Mouse (Mus musculus): ENCODE measurements around the gene Chil3. TPM values are rescaled to one million over a fixed set of nuclear protein-coding genes. Genes with fewer than 3 reads are reported as not detected.
"Not testable (repeated sequence)": the region's sequence is repeated elsewhere in the genome, so short reads cannot be mapped to it uniquely, and the experiment has no call there.

The Chil3 gene
- polyA plus RNA-seq, 1 experiment: not detected

DNA sequence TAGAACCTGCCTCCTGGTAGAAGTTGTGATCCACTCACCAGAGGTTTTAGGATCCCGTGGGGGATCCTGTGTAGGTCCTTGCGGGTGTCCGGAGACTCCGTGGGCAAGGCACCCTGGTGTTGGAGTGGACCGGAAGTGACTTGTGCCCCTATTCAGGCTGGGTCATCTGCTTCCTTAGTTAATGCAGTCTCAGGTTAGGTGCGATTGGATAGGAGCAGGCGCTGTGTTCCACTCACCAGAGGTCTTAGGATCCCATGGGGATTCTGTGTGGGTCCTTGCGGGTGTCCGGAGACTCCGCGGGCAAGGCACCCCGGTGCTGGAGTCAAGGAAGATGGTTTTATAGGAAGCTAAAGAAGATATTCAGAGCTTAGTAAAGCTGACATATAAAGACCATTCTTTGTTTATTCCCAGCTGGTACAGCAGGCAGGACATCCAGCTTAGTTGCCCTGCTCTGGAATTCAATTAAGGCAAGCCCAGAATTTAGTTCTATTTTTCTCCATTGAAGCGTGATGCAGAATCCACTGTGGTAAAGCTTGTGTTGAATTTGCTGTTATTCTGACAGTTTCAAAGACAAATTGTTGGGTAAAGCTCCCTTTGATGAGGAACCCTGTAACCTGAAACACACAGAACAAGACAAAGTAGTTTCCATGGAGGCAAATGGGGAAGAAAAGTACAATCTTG is 10.3 kb upstream of the Chil3 start:
- no peaks in the 10 kb centered on the region for H3K36me3 ChIP-seq (ENCODE audit: control insufficient read depth, insufficient read depth)
- no peaks in the 10 kb centered on the region for H3K79me2 ChIP-seq (ENCODE audit: control insufficient read depth, insufficient read depth)
- H3K27me3 ChIP-seq (ENCODE audit: control insufficient read depth, insufficient read depth, insufficient read length): no peaks in the 10 kb centered on the region
- no peak overlapping the region for H3ac ChIP-seq (ENCODE audit: control insufficient read depth, insufficient read length)
- no peak overlapping the region for H3K4me3 ChIP-seq
- H3K4me2 ChIP-seq (ENCODE audit: low read depth): no peak overlapping the region
- no peak for TF ChIP-seq TCF12 (IDR thresholded peaks at IDR 0.05; ENCODE audit: insufficient read depth, poor library complexity, severe bottlenecking)
- TF ChIP-seq E2F4 (IDR thresholded peaks at IDR 0.05; ENCODE audit: insufficient read depth): no peak
- no peak for TF ChIP-seq POLR2A (IDR thresholded peaks at IDR 0.05; ENCODE audit: insufficient read length, low read depth)
- no peak for TF ChIP-seq POLR2AphosphoS2 (IDR thresholded peaks at IDR 0.05; ENCODE audit: insufficient read length, low read depth)
- TF ChIP-seq MAX (IDR thresholded peaks at IDR 0.05; ENCODE audit: low read depth): no peak
- TF ChIP-seq MYOD1 (IDR thresholded peaks at IDR 0.05; ENCODE audit: control insufficient read depth in 1 of 3, insufficient read length in 2 of 3, low read depth in 2 of 3): no peak
- no peak for TF ChIP-seq SRF (IDR thresholded peaks at IDR 0.05; ENCODE audit: control insufficient read depth, insufficient read length, low read depth)
- TF ChIP-seq CEBPB (IDR thresholded peaks at IDR 0.05; ENCODE audit: insufficient read depth, poor library complexity, severe bottlenecking): no peak
- TF ChIP-seq MYOG (IDR thresholded peaks at IDR 0.05; ENCODE audit: control insufficient read depth in 1 of 3, insufficient read depth in 1 of 3, insufficient read length in 2 of 3, low read depth in 2 of 3): no peak
- TF ChIP-seq TCF3 (IDR thresholded peaks at IDR 0.05; ENCODE audit: insufficient read length, low read depth): no peak
- TF ChIP-seq REST (IDR thresholded peaks at IDR 0.05; ENCODE audit: insufficient read depth, insufficient read length): no peak
- TF ChIP-seq USF1 (IDR thresholded peaks at IDR 0.05; ENCODE audit: low read depth): no peak

DNA sequence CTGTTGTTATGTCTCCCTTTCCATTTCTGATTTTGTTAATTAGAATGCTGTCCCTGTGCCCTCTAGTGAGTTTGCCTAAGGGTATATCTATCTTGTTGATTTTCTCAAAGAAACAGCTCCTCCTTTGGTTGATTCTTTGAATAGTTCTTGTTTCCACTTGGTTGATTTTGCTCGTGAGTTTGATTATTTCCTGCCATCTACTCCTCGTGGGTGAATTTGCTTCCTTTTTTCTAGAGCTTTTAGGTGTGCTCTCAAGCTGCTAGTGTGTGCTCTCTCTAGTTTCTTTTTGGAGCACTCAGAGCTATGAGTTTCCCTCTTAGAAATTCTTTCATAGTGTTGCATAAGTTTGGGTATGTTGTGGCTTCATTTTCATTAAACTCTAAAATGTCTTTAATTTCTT is 7.6 kb upstream of the Chil3 start:
- H3ac ChIP-seq (ENCODE audit: control insufficient read depth, insufficient read length); H3K36me3 ChIP-seq (ENCODE audit: control insufficient read depth, insufficient read depth); H3K79me2 ChIP-seq (ENCODE audit: control insufficient read depth, insufficient read depth); H3K4me3 ChIP-seq; H3K27me3 ChIP-seq (ENCODE audit: control insufficient read depth, insufficient read depth, insufficient read length); H3K4me2 ChIP-seq (ENCODE audit: low read depth): not testable (repeated sequence)

DNA sequence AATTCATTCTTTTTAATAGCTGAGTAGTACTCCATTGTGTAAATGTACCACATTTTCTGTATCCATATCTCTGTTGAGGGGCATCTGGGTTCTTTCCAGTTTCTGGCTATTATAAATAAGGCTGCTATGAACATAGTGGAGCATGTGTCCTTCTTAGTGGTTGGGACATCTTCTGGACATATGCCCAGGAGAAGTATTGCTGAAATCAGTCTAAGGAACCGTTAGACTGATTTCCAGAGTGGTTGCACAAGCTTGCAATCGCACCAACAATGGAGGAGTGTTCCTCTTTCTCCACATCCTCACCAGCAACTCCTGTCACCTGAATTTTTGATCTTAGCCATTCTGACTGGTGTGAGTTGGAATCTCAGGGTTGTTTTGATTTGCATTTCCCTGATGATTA is 5.1 kb upstream of the Chil3 start:
- H3K79me2 ChIP-seq (ENCODE audit: control insufficient read depth, insufficient read depth); H3K27me3 ChIP-seq (ENCODE audit: control insufficient read depth, insufficient read depth, insufficient read length); H3K36me3 ChIP-seq (ENCODE audit: control insufficient read depth, insufficient read depth); H3ac ChIP-seq (ENCODE audit: control insufficient read depth, insufficient read length); H3K4me2 ChIP-seq (ENCODE audit: low read depth); H3K4me3 ChIP-seq: not testable (repeated sequence)

DNA sequence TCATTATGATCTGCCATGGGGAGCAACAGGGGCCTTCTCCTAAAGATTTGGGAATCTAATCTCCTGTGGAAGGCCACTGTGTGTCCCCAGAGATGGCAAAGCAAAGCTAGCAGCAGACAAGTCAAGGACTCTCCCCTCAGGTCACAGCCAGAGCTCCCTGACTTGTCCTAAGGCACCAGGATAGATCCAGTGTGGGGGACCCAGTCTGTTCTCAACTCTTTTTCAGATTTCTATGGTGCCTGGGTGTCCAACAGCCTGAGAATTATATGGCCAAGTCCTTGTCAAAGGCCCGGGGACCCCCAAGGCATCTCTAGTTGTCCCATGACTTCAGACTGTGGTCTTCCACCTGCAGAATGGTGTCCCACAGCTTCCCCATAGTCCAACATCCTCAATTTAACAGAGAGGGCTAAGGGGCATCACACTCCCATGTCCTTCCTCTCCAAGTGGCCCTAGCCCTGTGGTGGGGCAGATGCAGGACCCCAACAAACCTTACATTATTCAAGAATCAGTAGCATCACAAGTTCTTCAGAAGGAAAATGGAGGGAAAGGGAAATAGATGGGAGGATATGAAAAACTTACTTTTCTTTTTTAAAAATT is 3.9 kb upstream of the Chil3 start:
- H3K4me3 ChIP-seq: no peak overlapping the region
- TF ChIP-seq TCF3 (IDR thresholded peaks at IDR 0.05; ENCODE audit: insufficient read length, low read depth): no peak
- TF ChIP-seq MYOD1 (IDR thresholded peaks at IDR 0.05; ENCODE audit: control insufficient read depth in 1 of 3, insufficient read length in 2 of 3, low read depth in 2 of 3): no peak
- TF ChIP-seq SRF (IDR thresholded peaks at IDR 0.05; ENCODE audit: control insufficient read depth, insufficient read length, low read depth): no peak
- no peak for TF ChIP-seq MYOG (IDR thresholded peaks at IDR 0.05; ENCODE audit: control insufficient read depth in 1 of 3, insufficient read depth in 1 of 3, insufficient read length in 2 of 3, low read depth in 2 of 3)
- no peak overlapping the region for H3K4me2 ChIP-seq (ENCODE audit: low read depth)
- no peak overlapping the region for H3ac ChIP-seq (ENCODE audit: control insufficient read depth, insufficient read length)
- no peaks in the 10 kb centered on the region for H3K36me3 ChIP-seq (ENCODE audit: control insufficient read depth, insufficient read depth)
- no peaks in the 10 kb centered on the region for H3K27me3 ChIP-seq (ENCODE audit: control insufficient read depth, insufficient read depth, insufficient read length)
- no peaks in the 10 kb centered on the region for H3K79me2 ChIP-seq (ENCODE audit: control insufficient read depth, insufficient read depth)

DNA sequence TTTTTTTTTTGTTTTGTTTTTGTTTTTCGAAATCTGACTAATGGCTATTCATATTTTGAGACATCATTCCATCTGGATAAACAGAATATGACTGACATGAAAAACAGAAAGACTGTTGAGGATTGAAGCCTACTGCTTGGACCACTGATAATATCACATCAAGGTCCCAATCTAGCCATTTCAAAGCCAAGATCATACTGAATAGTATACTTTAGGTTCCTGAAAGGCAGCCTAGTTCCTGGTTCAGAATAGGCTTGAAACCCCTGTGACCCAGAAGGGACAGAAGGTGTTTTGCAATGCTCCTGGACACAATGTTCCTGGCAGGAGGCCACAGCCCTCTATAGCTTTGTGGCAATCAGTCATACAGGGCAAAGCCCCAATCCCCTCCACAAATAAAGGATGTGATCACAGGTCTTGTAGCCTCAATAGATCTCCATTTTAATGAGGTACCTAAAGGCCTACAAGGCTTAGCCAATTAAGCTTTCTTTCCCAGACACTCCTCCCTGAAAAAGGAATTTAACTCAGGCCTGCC is 3.2 kb upstream of the Chil3 start:
- H3K4me2 ChIP-seq (ENCODE audit: low read depth): no peak overlapping the region
- H3K36me3 ChIP-seq (ENCODE audit: control insufficient read depth, insufficient read depth): no peaks in the 10 kb centered on the region
- H3ac ChIP-seq (ENCODE audit: control insufficient read depth, insufficient read length): no peak overlapping the region
- H3K27me3 ChIP-seq (ENCODE audit: control insufficient read depth, insufficient read depth, insufficient read length): no peaks in the 10 kb centered on the region
- no peak overlapping the region for H3K4me3 ChIP-seq
- TF ChIP-seq POLR2A (IDR thresholded peaks at IDR 0.05; ENCODE audit: insufficient read length, low read depth) (no peak), TCF3 (IDR thresholded peaks at IDR 0.05; ENCODE audit: insufficient read length, low read depth) (no peak), E2F4 (IDR thresholded peaks at IDR 0.05; ENCODE audit: insufficient read depth) (no peak), MAX (IDR thresholded peaks at IDR 0.05; ENCODE audit: low read depth) (no peak), MYOG (IDR thresholded peaks at IDR 0.05; ENCODE audit: control insufficient read depth in 1 of 3, insufficient read depth in 1 of 3, insufficient read length in 2 of 3, low read depth in 2 of 3) (no peak)
- no peaks in the 10 kb centered on the region for H3K79me2 ChIP-seq (ENCODE audit: control insufficient read depth, insufficient read depth)

DNA sequence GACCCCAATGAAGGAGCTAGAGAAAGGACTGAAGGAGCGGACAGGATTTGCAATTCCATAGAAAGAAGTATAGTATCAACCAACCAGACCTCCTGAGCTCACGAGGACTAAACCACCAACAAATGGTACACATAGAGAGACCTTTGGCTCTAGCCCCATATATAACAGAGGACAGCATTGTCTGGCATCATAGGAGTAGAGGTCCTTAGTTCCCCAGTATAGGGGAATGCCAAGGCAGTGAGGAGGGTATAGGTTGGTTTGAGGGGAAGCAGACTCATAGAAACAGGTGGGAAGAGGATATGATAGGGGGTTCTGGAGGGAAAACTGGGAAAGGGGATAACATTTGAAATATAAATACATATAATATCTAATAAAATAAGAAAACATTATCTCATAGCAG is 13.0 kb downstream of the Chil3 start:
- Histone ChIP-seq H3ac (ENCODE audit: control insufficient read depth, insufficient read length) (no peak overlapping the region), H3K36me3 (ENCODE audit: control insufficient read depth, insufficient read depth) (no peaks in the 10 kb centered on the region), H3K4me2 (ENCODE audit: low read depth) (no peak overlapping the region), H3K79me2 (ENCODE audit: control insufficient read depth, insufficient read depth) (no peaks in the 10 kb centered on the region), H3K4me3 (no peak overlapping the region), H3K27me3 (ENCODE audit: control insufficient read depth, insufficient read depth, insufficient read length) (no peaks in the 10 kb centered on the region)
- TF ChIP-seq SRF (IDR thresholded peaks at IDR 0.05; ENCODE audit: control insufficient read depth, insufficient read length, low read depth): no peak
- TF ChIP-seq CEBPB (IDR thresholded peaks at IDR 0.05; ENCODE audit: insufficient read depth, poor library complexity, severe bottlenecking): no peak
- no peak for TF ChIP-seq TCF12 (IDR thresholded peaks at IDR 0.05; ENCODE audit: insufficient read depth, poor library complexity, severe bottlenecking)
- no peak for TF ChIP-seq MYOD1 (IDR thresholded peaks at IDR 0.05; ENCODE audit: control insufficient read depth in 1 of 3, insufficient read length in 2 of 3, low read depth in 2 of 3)
- TF ChIP-seq TCF3 (IDR thresholded peaks at IDR 0.05; ENCODE audit: insufficient read length, low read depth): no peak
- TF ChIP-seq REST (IDR thresholded peaks at IDR 0.05; ENCODE audit: insufficient read depth, insufficient read length): no peak
- TF ChIP-seq USF1 (IDR thresholded peaks at IDR 0.05; ENCODE audit: low read depth): no peak
- TF ChIP-seq MYOG (IDR thresholded peaks at IDR 0.05; ENCODE audit: control insufficient read depth in 1 of 3, insufficient read depth in 1 of 3, insufficient read length in 2 of 3, low read depth in 2 of 3): no peak
- no peak for TF ChIP-seq POLR2AphosphoS2 (IDR thresholded peaks at IDR 0.05; ENCODE audit: insufficient read length, low read depth)
- no peak for TF ChIP-seq POLR2A (IDR thresholded peaks at IDR 0.05; ENCODE audit: insufficient read length, low read depth)
